Mouse (Mus musculus): Measurements from ENCODE around the gene Nkg7.
"Not testable (repeated sequence)": the region's sequence is repeated elsewhere in the genome, so short reads cannot be mapped to it uniquely, and the experiment has no call there.

Nkg7 gene

DNA sequence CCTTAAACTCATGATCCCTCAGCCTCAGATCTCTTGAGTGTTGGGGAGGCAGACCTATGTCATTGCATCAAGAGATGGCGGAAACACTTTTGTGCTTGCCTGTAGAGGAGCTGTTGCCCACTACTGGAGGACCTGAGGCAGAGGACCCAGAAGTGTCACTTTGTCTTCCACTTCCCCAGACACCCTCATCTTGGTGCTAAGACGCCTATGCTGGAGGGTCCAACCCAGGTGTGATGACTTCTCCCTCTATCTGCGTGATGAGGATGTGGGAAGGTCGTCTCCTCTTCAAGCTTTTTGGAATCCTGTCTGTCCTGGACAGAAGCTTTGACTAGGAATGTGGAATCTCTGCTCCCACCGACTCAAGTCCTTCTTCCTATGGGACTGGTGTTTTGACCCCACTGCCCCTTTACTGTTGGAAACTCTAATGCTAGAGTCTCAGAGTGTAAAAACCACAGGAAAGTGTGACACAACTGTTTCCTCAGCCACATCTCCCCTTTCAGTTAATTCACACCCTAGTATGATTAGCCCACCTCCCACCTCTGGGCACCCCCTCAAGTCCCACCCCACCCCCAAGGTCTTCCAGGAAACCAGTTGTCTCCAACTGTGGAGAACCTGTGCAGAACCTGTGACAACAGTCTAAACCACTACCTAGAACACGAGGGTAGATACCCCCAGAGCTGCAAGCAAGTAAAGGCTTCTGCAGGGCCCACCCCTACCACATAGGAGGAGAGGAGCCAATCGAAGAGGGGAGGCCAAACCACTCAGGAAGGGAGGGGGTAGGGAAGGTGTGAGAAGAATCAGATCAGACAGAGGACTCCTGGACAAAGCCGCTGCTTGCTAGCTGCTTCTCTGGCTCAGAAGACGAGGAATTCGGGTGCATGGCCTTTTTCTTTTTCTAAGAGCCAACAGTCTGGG lies at the start of gene Nkg7:
Gene Nkg7 (plus strand): TSS at position 733 of the 915 bp plus-strand sequence.
- no peak for DNase-seq (ENCODE audit: low spot score)

DNA sequence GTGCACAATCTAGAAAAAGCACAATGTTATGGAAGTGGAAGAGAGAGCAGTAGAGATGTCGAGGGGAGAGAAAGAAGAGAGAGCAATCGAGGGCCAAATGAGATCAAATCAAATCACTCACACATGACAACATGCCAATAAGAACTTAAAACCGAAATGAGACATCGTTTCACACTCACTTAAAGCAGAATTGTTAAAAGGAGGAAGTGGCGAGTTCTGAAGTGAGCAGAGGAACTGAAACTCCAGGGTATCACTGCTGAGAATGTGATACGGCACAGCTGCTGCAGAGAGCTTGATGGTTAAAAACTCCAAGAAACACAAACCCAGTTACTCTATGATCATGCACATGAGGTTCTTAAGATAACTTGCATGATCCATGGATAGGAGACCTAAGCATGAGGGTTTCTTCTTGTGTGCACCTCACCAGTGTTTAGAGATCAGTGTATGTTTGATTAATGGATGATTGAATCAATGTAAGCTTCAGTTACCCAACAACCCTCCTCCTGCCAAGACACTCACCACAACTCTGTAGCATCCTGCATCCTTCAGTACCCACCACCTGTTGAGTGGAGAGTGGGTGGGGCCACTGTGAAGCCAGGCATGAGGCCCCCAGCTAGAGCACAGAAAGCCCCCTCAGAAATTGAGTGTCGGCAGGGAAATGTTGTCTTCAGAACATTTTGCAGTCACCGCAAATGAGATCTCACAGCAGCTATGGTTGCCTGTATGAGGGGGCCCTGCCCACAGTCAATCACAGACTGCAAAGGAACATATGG lies 44.3 kb upstream of the Nkg7 start:
- no peak for DNase-seq (ENCODE audit: low spot score)

DNA sequence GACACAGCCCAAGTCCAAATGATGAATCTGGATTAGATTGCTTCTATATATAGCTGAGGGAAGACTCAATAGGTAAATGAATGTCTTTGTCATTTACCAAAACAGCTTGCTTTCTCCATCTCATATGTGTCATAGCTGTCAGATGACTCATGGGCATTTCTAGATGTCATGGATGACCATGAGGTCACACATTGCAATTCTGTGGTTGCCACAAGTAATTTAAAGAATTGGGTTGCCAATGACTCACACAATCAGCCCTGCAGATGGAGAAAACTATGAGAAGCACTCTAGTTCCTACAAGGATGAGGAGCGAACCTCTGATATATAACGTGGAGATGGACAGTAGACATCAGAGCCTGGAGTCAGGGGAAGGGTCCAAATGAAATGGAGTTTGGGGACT lies 37.4 kb upstream of the Nkg7 start:
- DNase-seq (ENCODE audit: low spot score) = no peak

DNA sequence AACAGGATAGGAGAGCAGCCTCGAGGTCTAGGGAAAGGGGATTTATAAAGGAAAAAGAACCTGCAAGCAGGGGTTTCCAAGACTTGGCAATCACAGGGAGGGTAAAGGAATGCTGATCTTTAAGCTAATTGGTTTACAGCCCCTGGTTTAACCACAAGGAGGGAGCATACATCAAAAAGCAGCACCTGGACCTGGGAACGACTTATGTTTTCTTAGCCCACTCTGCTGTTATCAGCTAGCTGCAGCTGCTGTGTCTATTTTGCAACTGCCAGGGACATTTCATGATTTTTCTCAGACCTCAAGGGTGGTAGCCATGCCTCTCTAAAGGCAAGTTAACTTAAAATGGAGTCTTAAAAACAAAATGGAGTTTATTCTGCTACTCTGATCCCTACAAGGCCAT lies 34.2 kb upstream of the Nkg7 start:
- DNase-seq (ENCODE audit: low spot score) = no peak

DNA sequence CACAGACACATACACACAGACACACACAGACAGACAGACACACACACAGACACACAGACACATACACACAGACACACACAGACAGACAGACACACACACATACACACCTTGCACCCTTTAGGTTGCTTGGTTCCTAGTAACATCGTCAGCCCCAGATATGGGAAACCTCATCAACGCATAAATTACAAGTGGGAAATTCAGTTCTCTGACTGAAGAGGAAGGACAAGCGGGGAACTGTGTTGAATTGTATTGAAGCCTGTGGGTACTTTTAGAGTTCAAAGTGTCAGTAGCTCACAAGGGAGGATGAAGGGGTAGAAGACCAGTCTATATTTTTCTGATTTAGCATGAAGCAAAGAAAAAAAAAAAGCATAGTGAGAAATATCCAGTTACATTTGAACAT lies 29.3 kb upstream of the Nkg7 start:
- DNase-seq (ENCODE audit: low spot score) = no peak

DNA sequence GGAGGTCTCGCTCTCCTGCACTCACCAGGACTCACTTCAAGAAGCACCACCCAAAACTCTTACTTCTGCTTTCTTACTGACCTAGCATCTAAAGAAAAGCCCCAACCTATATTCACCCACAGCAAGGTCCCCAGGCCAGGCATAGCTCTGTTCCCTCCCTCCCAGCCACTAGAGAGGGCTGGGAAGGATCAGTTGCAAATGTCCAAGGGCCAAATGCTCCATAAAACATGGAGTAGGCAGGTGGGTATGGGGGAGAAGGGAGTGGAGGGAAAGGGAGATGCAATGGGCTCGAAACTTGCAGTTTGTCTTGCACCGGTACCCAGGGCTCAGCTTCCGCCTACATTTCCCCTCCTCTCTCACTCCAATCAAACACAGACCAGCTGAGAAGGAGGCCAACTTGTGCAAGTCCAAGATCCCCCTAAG lies 28.7 kb upstream of the Nkg7 start, which contains the start of gene Siglecg:
Gene Siglecg (plus strand): TSS at position 74 of the 423 bp plus-strand sequence.
- DNase-seq (ENCODE audit: low spot score) = no peak

DNA sequence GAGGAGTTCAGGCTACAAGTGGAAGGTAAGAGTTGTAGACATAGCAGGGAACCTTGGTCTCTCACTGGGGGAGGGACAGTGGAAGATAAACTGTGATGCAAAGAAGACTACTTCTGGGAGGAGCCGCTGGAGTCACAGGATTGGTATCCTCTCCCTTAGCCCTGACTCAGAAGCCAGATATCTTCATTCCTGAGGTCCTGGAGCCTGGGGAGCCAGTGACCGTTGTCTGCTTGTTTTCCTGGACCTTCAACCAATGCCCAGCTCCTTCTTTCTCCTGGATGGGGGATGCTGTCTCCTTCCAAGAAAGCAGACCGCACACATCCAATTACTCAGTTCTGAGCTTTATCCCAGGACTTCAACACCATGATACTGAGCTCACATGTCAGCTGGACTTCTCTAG lies 27.8 kb upstream of the Nkg7 start:
- no peak for DNase-seq (ENCODE audit: low spot score)

DNA sequence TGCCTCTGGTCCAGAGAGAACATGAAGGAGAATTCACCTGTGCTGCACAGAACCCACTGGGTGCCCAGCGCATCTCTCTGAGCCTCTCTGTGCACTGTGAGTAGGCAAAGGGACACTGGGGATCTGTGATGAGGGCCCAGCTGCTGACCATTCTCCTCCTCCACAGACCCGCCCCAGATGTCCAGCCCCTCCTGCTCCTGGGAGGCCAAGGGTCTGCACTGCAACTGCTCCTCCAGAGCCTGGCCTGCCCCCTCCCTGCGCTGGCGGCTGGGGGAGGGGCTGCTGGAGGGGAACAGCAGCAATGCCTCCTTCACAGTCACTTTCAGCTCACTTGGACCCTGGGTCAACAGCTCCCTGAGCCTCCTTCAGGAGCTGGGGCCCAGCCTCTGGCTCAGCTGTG lies 25.1 kb upstream of the Nkg7 start:
- not testable (repeated sequence) for DNase-seq (ENCODE audit: low spot score)

DNA sequence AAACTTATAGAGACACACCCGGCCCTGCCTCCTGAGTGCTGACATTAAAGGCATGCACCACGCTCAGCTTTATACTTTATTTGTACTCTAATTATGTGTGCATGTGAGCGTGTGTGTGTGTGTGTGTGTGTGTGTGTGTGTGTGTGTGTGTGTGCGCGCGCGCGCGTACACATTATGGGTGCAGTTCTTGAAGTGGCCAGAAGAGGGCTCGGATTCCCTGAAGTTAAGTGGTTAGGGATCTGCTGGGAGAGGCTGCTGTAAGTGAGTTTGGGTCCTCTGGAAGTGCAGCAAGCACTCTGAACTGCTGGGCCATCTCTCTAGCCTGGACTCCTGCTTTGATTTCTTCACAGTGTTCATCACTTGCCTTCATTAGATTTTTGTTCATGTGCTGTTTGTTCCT lies 19.6 kb upstream of the Nkg7 start:
- no peak for DNase-seq (ENCODE audit: low spot score)

DNA sequence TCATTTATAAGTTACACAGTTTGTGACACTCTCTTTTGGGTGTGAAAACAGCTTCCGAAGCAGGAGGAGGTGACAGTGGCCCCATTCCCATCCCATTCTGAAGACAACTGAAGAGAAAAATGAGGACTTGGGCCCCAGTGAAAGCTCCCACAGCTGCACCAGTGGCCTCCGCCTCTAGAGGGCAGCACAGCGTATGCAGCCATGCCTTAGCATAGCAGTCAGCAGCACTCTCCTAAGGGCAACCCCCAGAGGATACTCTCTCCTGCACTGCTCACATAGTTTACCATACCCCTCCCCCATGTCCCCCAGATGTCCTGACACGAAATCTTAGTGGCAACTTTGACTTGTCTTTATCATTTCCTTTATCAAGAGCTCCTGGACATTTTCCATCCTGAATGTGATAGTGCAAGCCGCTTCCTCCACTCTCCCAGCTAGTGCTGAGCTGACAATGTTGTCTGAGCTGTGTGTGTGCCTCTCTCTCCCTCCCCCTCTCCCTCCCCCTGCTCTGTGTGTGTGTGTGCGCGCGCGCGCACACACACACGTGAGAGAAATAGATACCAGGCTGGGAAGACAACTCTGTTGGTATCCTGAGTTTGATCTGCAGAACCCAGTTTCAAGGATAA lies 13.8 kb upstream of the Nkg7 start:
- peak; percentile 57 for DNase-seq (ENCODE audit: low spot score)

DNA sequence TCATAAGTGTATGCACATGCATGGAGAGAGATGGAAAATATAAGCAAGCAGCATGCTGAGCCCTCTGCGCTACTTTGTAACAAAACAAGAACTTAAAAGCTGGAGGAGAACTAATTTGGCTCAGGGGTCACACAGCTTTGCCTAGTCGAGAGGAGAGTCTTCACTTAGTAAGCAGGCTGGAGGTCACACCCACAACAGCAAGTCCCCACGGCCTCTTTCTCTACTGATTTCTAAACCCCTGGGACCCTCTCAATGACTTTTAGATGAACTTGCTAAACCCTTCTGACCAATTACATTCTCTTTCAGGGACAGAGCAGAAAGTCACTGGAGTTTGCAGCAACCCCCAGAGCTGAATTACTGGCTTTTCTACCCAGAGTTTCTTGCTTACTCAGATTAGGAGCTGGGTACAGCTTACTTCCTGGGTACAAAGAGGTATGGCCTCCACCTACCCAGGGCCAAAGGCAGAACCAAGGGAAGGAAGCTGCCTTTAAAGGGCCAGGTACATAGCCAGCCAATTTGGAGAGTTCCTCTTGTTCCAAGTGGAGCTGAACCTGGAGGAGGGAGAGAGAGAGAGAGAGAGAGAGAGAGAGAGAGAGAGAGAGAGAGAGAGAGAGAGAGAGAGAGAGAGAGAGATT lies 12.8 kb upstream of the Nkg7 start:
- DNase-seq (ENCODE audit: low spot score) = no peak

DNA sequence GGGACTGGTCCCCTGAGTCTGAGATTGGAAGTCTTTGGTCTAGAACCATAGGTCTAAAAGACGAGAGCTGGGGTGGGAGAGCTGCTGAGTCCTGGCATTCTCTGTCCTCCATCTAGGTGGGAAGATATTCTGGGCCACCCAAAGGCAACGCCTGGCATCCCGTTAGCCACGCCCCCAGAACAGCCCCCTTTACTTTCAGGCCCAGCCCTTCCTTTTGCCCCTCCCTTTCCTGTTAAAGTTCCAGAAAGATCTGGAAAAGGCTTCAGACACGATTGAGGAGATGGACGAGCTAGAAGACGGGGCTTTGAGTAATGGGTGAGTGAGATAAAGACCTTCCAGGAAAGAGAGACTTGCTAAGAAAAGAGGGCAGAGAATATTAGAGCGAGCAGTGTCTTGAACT lies 9.5 kb upstream of the Nkg7 start, which contains the start of gene Lim2:
Gene Lim2 (plus strand): TSS at position 265 of the 400 bp plus-strand sequence.
- no peak for DNase-seq (ENCODE audit: low spot score)

DNA sequence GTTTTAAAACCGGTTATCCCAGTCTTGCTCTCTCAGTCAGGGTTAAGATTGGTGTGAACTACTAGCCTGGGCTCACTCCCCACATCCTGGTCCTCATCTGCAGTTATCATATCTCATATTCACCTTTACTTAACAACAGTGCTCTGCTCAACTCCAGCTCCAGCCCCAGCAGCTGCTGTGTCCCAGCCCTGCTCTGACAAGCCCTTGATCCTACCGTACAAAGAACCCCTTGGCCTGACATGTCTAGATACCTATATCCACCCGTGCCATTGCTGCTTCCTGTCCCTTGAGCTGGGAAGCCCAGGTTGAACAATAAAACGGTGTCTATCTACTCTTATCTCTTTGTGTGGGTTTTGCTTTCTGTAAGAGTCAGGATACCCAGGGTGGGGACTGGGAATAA lies 7.4 kb upstream of the Nkg7 start:
- DNase-seq (ENCODE audit: low spot score) = no peak

DNA sequence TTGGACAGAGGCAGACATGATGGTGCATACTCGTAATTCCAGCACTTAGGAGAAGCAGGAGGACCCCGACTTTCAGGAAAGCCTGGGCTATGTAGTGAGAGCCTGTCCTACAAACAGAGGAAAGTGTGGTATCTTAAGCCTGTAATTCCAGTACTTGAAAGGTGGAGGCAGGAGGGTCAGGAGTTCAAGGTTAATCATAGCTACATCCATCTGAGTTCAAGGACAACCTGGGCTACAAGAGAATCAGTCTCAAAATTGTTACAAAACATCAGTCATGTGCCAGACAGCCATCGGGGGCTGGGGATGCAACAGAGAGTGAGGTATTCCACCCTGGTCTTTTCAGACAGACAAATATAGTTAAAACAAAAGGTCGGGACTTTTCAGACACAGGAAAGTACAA lies 4.0 kb upstream of the Nkg7 start:
- no peak for DNase-seq (ENCODE audit: low spot score)

DNA sequence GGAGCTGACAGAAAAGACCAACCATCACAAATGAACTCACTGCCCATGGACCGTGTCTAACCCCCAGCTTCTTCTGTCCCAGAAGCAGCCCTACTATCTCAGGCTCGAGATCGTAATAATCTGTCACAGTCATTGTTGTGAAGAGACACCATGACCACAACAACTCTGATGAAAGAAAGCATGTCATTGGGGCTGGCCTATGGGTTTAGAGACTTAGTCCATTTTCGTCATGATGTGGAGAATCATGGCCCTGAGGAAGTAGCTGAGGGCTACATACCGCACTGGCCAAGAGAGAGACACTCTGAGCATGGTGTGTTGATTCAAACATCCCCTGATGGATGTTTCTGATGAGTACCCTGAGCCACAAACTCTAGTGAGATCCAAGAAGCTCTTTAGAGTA lies 2.2 kb upstream of the Nkg7 start:
- no peak for DNase-seq (ENCODE audit: low spot score)

DNA sequence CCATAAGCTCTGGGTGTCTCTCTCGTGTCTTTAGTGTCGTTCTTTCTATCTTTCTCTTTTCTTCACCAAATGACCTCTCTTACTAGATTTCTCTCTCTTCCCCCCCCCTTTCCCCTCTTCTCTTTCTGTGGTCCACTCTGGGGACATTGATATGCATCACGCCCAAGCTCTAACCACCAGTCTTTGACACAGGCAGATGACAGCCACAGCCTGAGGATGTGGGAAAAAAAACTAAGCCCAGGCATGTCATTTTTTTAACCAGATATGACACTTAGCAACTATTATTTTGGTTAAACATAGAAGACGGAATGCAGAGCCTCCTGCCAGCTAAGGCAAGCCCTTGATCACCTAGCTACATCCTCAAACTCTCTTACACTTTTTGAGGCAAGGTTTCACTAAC lies 1.7 kb downstream of the Nkg7 start:
- no peak for DNase-seq (ENCODE audit: low spot score)

DNA sequence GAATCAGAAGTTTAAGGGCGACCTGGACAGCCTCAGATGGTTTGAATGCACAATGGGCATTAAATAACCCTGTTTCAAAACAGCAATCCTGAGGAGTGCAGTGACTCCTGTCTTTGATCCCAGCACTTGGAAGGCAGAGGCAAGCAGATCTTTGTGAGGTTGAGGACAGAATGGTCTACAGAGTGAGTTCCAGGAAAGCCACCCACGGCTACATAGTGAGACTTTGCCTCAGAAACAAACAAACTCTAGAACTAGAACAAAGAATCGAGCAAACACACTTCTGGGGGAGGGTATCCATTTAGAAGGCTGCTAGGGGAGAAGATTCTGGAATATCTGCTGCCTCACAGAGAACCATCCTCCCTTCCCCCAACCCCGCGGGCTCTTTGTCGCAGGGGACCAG lies 3.6 kb downstream of the Nkg7 start, which contains the start of gene Cldnd2:
Gene Cldnd2 (plus strand): TSS at position 301 of the 400 bp plus-strand sequence.
- no peak for DNase-seq (ENCODE audit: low spot score)

DNA sequence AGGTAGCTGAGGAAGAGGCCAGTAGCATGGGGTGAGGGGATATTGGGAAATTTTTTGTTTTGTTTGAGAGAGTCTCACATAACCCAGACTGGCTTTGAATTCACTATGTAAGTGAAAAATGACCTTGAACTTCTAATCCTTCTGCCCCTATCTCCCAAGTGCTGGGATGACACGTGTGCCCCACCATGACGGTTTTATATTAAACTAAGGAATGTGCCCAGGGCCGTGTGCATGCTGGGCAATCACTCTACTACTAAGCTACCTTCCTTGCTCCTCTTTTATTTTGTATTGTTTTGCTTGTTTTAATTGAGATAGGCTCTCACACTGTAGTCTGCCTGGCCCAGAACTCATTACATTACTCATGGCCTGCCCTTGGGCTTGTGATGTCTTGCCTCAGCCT lies 4.2 kb downstream of the Nkg7 start:
- DNase-seq (ENCODE audit: low spot score) = no peak

DNA sequence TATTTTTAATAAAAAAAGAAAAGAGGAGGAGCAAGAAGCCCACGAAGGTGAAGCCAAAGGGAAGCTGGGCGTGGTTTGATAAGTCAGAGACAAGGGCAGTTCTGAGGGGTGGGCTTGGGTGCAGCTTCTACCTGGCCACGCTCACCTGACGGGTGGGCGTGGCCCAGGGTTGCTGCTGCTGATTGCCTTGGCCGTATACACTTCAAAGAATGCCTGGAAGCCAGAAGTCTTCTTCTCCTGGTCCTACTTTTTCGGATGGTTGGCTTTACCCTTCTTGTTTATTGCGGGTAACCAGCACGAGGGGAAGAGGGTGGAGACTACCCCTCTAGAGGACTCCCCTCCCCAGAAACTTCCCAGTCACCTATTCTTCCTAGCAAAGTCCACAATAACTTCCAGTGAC lies 5.8 kb downstream of the Nkg7 start:
- no peak for DNase-seq (ENCODE audit: low spot score)

DNA sequence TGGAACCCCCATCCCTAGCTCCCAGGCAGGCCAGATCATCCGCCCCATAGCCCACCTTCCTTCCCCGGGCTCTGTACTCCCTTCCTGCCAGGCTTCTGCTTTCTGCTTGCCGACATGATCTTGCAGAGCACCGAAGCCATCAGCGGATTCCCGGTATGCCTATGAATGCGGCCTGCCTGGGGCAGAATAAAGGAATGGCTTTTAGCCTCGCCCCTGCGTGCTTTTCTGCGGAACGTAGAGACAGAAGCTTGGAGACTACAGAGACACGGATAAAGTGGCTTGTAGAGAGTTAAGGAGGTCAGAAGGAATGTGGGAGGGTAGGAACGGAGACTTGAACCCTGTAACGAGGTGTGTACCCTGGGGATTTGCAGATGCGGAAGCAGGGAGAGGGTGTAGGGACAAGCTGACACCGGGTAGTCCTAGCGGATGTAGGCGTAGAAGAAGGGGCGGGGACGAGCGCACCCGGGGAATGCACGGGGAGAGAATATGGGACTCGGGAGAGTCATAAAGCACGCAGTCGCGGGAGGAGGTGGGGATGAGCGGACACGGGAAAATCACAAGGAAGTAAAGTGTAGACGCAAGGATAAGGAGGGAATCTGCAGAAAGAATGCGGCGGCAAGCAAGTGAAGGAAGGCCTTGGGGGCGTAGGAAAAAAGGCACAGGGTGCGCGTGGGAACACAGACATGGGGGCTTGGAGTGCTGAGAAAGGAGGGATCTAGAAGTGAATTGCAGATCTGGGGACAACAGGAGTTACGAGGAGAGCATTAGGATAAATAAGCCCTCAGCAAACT lies 6.4 kb downstream of the Nkg7 start:
- peak; percentile 59 for DNase-seq (ENCODE audit: low spot score)

DNA sequence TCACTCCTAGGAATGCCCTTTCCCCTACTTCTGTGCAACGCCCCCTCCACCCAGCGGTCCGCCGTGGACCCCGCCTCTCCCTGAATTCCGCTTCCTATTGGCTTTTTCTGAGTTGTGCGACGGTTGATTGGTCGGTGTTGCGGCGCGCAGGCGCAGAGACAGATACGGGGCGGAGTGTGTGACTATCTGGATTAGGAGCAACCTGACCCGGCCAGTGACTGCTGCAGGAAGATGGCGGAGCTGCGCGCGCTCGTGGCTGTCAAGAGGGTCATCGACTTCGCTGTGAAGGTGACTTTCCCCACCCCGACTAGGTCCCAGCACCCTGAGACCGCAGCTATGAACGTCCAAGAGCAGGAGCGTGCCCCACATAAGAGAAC lies 7.0 kb downstream of the Nkg7 start, which contains the start of the genes Etfb and Gm45233:
Gene Etfb (plus strand): TSS at position 167 of the 377 bp plus-strand sequence.
Gene Gm45233 (plus strand): TSS at position 212 of the 377 bp plus-strand sequence.
- DNase-seq (ENCODE audit: low spot score) = peak; percentile 93

Data from c-Kit-positive CD71-positive TER-119-positive erythroid progenitor cells, embryonic 14.5 days (primary cell).